Mouse (Mus musculus) monocyte, adult 5-6 weeks (primary cell): ENCODE results near the gene Sgca. TPM values are rescaled to one million over a fixed set of nuclear protein-coding genes. Genes with fewer than 3 reads are reported as not detected.

Experiments
- ATAC-seq: fragments of 153-309, 156-312 bp; replicated peaks from 2 replicates; pipeline ENCODE4 v1.8.0; 2017; ENCODE audit warnings: mild to moderate bottlenecking; ENCODE audit not compliant: low TSS enrichment, insufficient number of reproducible peaks, severe bottlenecking, poor library complexity, low FRiP score
- total RNA-seq: library from RNA; stranded (forward); fragments of 200-1000, 200-491, 200-594 nt; gene quantifications from 3 replicates; pipeline ENCODE4 v1.2.3, GENCODE M21; 2017

Gene Sgca
- total RNA-seq, 1 experiment from 2014 or later, result not detected

- ATAC-seq, result no peak
Observed at GRCm38 (mm10) chr11:95004136-95004936, 28.2 kb upstream of the Sgca start.

- no peak for ATAC-seq
Observed at GRCm38 (mm10) chr11:95002705-95003104, 26.6 kb upstream of the Sgca start.

GRCm38 (mm10) chr11:95001584-95002347, 25.6 kb upstream of the Sgca start:
- no peak for ATAC-seq

GRCm38 (mm10) chr11:95001058-95001457, 24.9 kb upstream of the Sgca start:
- ATAC-seq, result peak; percentile 54; the same call in 1 of the 2 replicates

- ATAC-seq, result no peak
Observed at GRCm38 (mm10) chr11:95000548-95000947, 24.4 kb upstream of the Sgca start.

GRCm38 (mm10) chr11:95000128-95000527, 24.0 kb upstream of the Sgca start:
- no peak for ATAC-seq

GRCm38 (mm10) chr11:94998041-94998531, 22.0 kb upstream of the Sgca start:
- ATAC-seq, result no peak

GRCm38 (mm10) chr11:94997596-94997995, 21.5 kb upstream of the Sgca start:
- no peak for ATAC-seq

- no peak for ATAC-seq
Observed at GRCm38 (mm10) chr11:94996984-94997383, 20.9 kb upstream of the Sgca start.

- ATAC-seq, result no peak
Observed at GRCm38 (mm10) chr11:94996101-94996500, 20.0 kb upstream of the Sgca start.

- ATAC-seq, result no peak
Observed at GRCm38 (mm10) chr11:94994947-94995772, 19.0 kb upstream of the Sgca start.

GRCm38 (mm10) chr11:94994208-94994814, 18.2 kb upstream of the Sgca start:
- ATAC-seq, result no peak

- ATAC-seq, result peak; percentile 62
Observed at GRCm38 (mm10) chr11:94992754-94993606, 16.9 kb upstream of the Sgca start.

- no peak for ATAC-seq
Observed at GRCm38 (mm10) chr11:94992480-94992753, 16.3 kb upstream of the Sgca start.

GRCm38 (mm10) chr11:94991641-94992479, 15.7 kb upstream of the Sgca start:
- no peak for ATAC-seq

GRCm38 (mm10) chr11:94990749-94991577, 14.8 kb upstream of the Sgca start, which contains the start of gene Ppp1r9b:
Gene Ppp1r9b (plus strand): TSS chr11:94991035.
- peak; percentile 72 for ATAC-seq
